Mouse (Mus musculus): ENCODE results near the gene Eif4g2. TPM values are rescaled to one million over a fixed set of nuclear protein-coding genes. Genes with fewer than 3 reads are reported as not detected.
A peak's percentile ranks its signal among the peaks of the same experiment; 100 is the strongest.

The Eif4g2 gene
- polyA plus RNA-seq, 1 experiment, result 1,039 TPM

- Histone ChIP-seq H3K27me3 (ENCODE audit: control insufficient read depth, insufficient read depth, low read length, poor library complexity, severe bottlenecking) (no peaks in the 10 kb centered on the region), H3K27ac (ENCODE audit: insufficient read depth, low read length) (no peak overlapping the region), H3K4me3 (ENCODE audit: low read depth, low read length) (no peak overlapping the region), H3K9ac (ENCODE audit: low read depth, poor library complexity, severe bottlenecking) (no peak overlapping the region), H3K9me3 (replicated peaks; ENCODE audit: control insufficient read depth, insufficient read depth, low read length, poor library complexity, severe bottlenecking) (no peaks in the 10 kb centered on the region), H3K36me3 (ENCODE audit: control insufficient read depth, insufficient read depth, low read length, poor library complexity, severe bottlenecking) (peaks cover 81% of the 10 kb centered on the region), H3K4me1 (ENCODE audit: control insufficient read depth, insufficient read depth, low read length) (no peaks in the 10 kb centered on the region)
- TF ChIP-seq EP300 (IDR thresholded peaks at IDR 0.05; ENCODE audit: insufficient read depth, low read depth, low read length), result no peak
- no peak for TF ChIP-seq CTCF (IDR thresholded peaks at IDR 0.05; ENCODE audit: low read depth, low read length)
- TF ChIP-seq POLR2A (IDR thresholded peaks at IDR 0.05; ENCODE audit: insufficient read depth, low read length), result no peak
These were observed 4.6 kb downstream of the Eif4g2 start for GRCm38 (mm10) chr7:111078271-111078670.

DNA sequence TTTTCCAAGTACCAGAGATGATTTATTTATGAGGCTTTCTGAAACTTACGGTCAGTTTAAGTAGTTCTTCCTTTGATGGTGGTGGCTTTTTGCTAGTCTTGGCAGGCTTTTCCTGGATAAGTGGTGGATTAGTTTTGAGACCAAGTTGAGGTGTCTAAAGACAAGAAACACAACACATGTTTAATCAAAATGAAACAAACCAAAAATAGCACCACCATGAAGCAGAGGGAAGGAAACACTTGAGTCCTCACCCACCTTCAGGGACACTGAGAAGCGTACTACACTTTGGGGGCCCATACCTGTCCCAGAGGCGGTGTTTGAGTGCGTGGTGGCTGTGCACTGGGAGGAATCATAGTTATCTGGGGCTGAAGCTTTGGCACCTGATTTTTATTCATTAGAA lies 7.5 kb downstream of the Eif4g2 start:
- no peak overlapping the region; the same call in 1 of the 2 replicates for H3K27ac ChIP-seq (ENCODE audit: insufficient read depth, low read length)
- no peaks in the 10 kb centered on the region for H3K27me3 ChIP-seq (ENCODE audit: control insufficient read depth, insufficient read depth, low read length, poor library complexity, severe bottlenecking)
- no peaks in the 10 kb centered on the region for H3K4me1 ChIP-seq (ENCODE audit: control insufficient read depth, insufficient read depth, low read length)
- H3K9ac ChIP-seq (ENCODE audit: low read depth, poor library complexity, severe bottlenecking), result no peak overlapping the region
- TF ChIP-seq CTCF (IDR thresholded peaks at IDR 0.05; ENCODE audit: low read depth, low read length) (no peak), POLR2A (IDR thresholded peaks at IDR 0.05; ENCODE audit: insufficient read depth, low read length) (no peak), EP300 (IDR thresholded peaks at IDR 0.05; ENCODE audit: insufficient read depth, low read depth, low read length) (no peak)
- H3K4me3 ChIP-seq (ENCODE audit: low read depth, low read length), result no peak overlapping the region
- H3K9me3 ChIP-seq (replicated peaks; ENCODE audit: control insufficient read depth, insufficient read depth, low read length, poor library complexity, severe bottlenecking), result no peaks in the 10 kb centered on the region
- peaks cover 91% of the 10 kb centered on the region for H3K36me3 ChIP-seq (ENCODE audit: control insufficient read depth, insufficient read depth, low read length, poor library complexity, severe bottlenecking)

DNA sequence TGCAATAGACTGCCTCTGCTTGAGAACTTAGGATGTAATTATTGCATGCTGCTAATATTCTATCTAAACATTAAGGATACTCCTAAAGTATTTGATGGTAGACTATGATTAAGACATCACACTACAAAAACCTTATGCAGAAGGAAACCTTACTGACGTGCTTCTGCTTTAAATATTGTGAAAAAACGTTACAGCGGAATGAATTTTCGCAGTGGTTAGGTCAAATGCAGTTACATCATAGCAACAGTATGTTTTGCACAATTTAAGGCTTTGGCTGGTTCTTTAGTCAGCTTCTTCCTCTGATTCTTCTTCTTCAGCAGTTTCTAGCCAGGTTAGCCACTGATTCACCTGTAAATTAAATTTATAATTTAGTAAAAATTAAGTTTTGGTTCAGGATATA lies 10.4 kb downstream of the Eif4g2 start:
- H3K36me3 ChIP-seq (ENCODE audit: control insufficient read depth, insufficient read depth, low read length, poor library complexity, severe bottlenecking), result peaks cover 90% of the 10 kb centered on the region
- H3K4me3 ChIP-seq (ENCODE audit: low read depth, low read length), result no peak overlapping the region
- TF ChIP-seq CTCF (IDR thresholded peaks at IDR 0.05; ENCODE audit: low read depth, low read length) (no peak), EP300 (IDR thresholded peaks at IDR 0.05; ENCODE audit: insufficient read depth, low read depth, low read length) (no peak), POLR2A (IDR thresholded peaks at IDR 0.05; ENCODE audit: insufficient read depth, low read length) (no peak)
- H3K9me3 ChIP-seq (replicated peaks; ENCODE audit: control insufficient read depth, insufficient read depth, low read length, poor library complexity, severe bottlenecking), result peaks cover 11% of the 10 kb centered on the region
- no peak overlapping the region for H3K9ac ChIP-seq (ENCODE audit: low read depth, poor library complexity, severe bottlenecking)
- no peaks in the 10 kb centered on the region for H3K4me1 ChIP-seq (ENCODE audit: control insufficient read depth, insufficient read depth, low read length)
- no peaks in the 10 kb centered on the region for H3K27me3 ChIP-seq (ENCODE audit: control insufficient read depth, insufficient read depth, low read length, poor library complexity, severe bottlenecking)
- no peak overlapping the region for H3K27ac ChIP-seq (ENCODE audit: insufficient read depth, low read length)

DNA sequence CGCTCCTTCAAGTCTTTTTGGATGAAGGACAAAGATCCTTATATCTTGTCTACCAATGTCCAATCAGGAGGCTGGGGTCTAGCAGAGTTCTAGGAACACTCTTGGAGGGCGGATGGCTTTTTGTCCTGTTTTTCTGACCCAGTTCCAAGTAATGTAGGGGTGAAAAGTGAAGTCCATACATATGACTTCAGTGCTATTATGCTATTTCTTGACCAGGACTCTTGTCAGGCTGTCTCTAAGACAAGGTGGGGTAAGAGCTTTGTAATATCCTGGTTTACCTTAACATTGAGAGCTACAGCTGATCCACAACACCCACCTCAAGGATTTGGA lies 12.7 kb downstream of the Eif4g2 start:
- Histone ChIP-seq H3K9ac (ENCODE audit: low read depth, poor library complexity, severe bottlenecking) (no peak overlapping the region), H3K9me3 (replicated peaks; ENCODE audit: control insufficient read depth, insufficient read depth, low read length, poor library complexity, severe bottlenecking) (peaks cover 11% of the 10 kb centered on the region), H3K4me1 (ENCODE audit: control insufficient read depth, insufficient read depth, low read length) (no peaks in the 10 kb centered on the region), H3K4me3 (ENCODE audit: low read depth, low read length) (no peak overlapping the region), H3K27me3 (ENCODE audit: control insufficient read depth, insufficient read depth, low read length, poor library complexity, severe bottlenecking) (no peaks in the 10 kb centered on the region), H3K27ac (ENCODE audit: insufficient read depth, low read length) (peak overlapping the region; percentile 36; the same call in 1 of the 2 replicates), H3K36me3 (ENCODE audit: control insufficient read depth, insufficient read depth, low read length, poor library complexity, severe bottlenecking) (peaks cover 68% of the 10 kb centered on the region)
- TF ChIP-seq CTCF (IDR thresholded peaks at IDR 0.05; ENCODE audit: low read depth, low read length), result no peak
- no peak for TF ChIP-seq POLR2A (IDR thresholded peaks at IDR 0.05; ENCODE audit: insufficient read depth, low read length)
- TF ChIP-seq EP300 (IDR thresholded peaks at IDR 0.05; ENCODE audit: insufficient read depth, low read depth, low read length), result no peak

- Histone ChIP-seq H3K27ac (ENCODE audit: insufficient read depth, low read length) (peak overlapping the region; percentile 36; the same call in 1 of the 2 replicates), H3K9ac (ENCODE audit: low read depth, poor library complexity, severe bottlenecking) (no peak overlapping the region), H3K27me3 (ENCODE audit: control insufficient read depth, insufficient read depth, low read length, poor library complexity, severe bottlenecking) (no peaks in the 10 kb centered on the region), H3K36me3 (ENCODE audit: control insufficient read depth, insufficient read depth, low read length, poor library complexity, severe bottlenecking) (peaks cover 63% of the 10 kb centered on the region), H3K9me3 (replicated peaks; ENCODE audit: control insufficient read depth, insufficient read depth, low read length, poor library complexity, severe bottlenecking) (peaks cover 11% of the 10 kb centered on the region), H3K4me1 (ENCODE audit: control insufficient read depth, insufficient read depth, low read length) (no peaks in the 10 kb centered on the region), H3K4me3 (ENCODE audit: low read depth, low read length) (no peak overlapping the region)
- TF ChIP-seq CTCF (IDR thresholded peaks at IDR 0.05; ENCODE audit: low read depth, low read length), result no peak
- TF ChIP-seq EP300 (IDR thresholded peaks at IDR 0.05; ENCODE audit: insufficient read depth, low read depth, low read length), result no peak
These were observed 13.2 kb downstream of the Eif4g2 start for GRCm38 (mm10) chr7:111069439-111070166.

DNA sequence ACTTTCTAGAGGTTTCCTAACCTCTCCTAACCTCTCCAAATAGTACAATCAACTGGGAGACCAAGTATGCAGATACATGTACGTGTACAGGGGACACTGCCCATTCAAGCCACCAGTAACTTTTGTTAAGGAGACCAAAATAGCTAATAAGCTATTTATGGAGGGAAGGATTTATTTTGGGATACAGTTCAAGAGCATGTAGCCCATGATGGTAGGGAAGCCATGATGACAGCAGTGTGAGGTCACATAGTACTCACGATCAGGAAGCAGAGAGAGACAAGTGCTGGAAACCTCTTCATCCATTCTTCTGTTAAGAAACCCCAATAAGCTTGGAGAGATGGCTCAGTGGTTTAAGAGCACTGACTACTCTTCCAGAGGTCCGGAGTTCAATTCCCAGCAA lies 14.6 kb downstream of the Eif4g2 start:
- no peak overlapping the region for H3K27ac ChIP-seq (ENCODE audit: insufficient read depth, low read length)
- TF ChIP-seq POLR2A (IDR thresholded peaks at IDR 0.05; ENCODE audit: insufficient read depth, low read length), result no peak
- peaks cover 50% of the 10 kb centered on the region for H3K36me3 ChIP-seq (ENCODE audit: control insufficient read depth, insufficient read depth, low read length, poor library complexity, severe bottlenecking)
- H3K27me3 ChIP-seq (ENCODE audit: control insufficient read depth, insufficient read depth, low read length, poor library complexity, severe bottlenecking), result no peaks in the 10 kb centered on the region
- no peak overlapping the region for H3K4me3 ChIP-seq (ENCODE audit: low read depth, low read length)
- H3K9ac ChIP-seq (ENCODE audit: low read depth, poor library complexity, severe bottlenecking), result no peak overlapping the region
- H3K4me1 ChIP-seq (ENCODE audit: control insufficient read depth, insufficient read depth, low read length), result no peaks in the 10 kb centered on the region
- H3K9me3 ChIP-seq (replicated peaks; ENCODE audit: control insufficient read depth, insufficient read depth, low read length, poor library complexity, severe bottlenecking), result peaks cover 11% of the 10 kb centered on the region
